Mouse (Mus musculus) ES-E14 (cell line): Measurements from ENCODE around the gene Mtss1l.

Experiments used
- CHD2 ChIP-seq: IDR thresholded peaks from 2 replicates; pipeline ENCODE4 v1.6.1; 2014; ENCODE audit warnings: mild to moderate bottlenecking, low read depth, low read length, inconsistent platforms
- ZNF384 ChIP-seq: IDR thresholded peaks from 2 replicates; pipeline ENCODE4 v1.6.1; 2012; ENCODE audit warnings: low read depth, low read length, inconsistent platforms

DNA sequence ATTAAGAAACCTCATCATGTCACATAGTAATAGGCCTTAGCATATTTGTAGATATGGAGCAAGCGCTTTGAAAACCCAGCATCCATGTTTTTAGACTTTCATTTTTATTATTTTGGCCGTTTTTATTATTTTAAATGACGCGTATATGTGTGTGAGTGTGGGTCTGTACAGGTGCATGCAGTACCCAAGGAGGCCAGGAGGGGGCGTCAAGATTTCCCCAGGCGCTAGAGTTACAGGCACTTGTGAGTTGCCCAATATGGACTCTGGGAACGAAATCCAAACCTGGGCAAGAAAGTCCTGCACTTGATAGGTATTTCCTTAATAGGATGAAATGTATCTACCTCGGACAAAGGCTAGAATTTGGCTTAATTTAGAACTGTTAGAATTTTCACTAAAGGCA lies 54.0 kb downstream of the Mtss1l start:
- TF ChIP-seq CHD2 (no peak), ZNF384 (no peak)
